Mouse (Mus musculus) testis, postnatal 10 days (tissue): ENCODE data around the gene Adig.

Experiments
- DNase-seq: peaks from one replicate; pipeline ENCODE4 v3.0.0; 2021; ENCODE audit warnings: low spot score

The Adig gene

DNA sequence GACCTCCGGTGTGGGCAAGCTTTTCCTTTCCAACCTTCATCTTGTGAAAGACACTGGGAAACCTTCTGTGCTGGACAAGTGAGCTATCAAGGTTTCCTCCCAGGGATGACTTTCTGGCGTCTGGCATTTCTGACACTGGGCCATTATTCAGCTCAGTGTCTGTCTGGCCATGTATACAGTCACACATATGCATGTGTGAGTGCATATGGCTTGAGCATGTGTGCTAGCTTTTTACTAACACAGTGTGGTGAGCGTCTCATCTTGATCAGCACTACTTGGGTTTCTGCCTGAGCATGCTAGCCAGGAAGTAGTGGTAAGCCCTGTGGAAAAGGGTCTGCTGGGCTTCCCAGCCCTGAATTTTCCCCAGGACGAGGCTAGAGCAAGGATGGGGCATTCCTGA lies 38.9 kb downstream of the Adig start:
- DNase-seq, result no peak

DNA sequence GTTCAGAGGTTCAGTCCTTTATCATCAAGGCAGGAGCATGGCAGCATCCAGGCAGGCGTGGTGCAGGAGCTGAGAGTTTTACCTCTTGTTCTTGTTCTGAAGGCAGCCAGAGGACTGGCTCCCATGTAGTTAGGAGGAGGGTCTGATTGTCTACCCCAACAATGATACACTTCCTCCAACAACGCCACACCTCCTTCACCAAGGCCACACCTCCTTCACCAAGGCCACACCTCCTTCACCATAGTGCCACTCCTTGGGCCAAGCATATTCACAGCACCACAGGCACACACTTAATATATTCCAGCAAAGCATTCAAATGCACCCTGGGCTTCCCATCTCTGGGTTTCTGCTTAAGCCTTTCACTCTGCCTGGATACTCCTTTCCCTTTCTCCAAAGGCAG lies 42.9 kb downstream of the Adig start:
- no peak for DNase-seq

DNA sequence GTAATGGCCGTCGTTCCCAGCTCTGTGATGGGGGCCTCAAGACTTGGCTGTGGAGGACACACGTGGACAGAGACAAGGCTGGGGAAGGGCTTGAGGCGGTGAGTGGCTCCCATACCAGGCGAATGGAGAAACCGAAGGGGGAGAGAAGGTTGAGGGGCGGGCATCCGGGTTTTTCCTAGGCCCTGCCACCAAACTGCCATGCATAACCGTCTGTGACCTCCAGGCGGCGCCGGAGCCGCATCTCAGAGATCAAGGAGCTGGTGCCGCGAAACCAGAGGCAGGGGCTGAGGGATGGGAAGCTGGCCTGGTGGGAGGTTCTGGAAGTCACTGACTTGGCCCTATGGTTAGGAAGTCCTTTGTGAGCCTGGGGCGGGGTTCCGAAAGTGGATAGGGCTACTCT lies 44.3 kb downstream of the Adig start:
- peak; percentile 83 for DNase-seq

DNA sequence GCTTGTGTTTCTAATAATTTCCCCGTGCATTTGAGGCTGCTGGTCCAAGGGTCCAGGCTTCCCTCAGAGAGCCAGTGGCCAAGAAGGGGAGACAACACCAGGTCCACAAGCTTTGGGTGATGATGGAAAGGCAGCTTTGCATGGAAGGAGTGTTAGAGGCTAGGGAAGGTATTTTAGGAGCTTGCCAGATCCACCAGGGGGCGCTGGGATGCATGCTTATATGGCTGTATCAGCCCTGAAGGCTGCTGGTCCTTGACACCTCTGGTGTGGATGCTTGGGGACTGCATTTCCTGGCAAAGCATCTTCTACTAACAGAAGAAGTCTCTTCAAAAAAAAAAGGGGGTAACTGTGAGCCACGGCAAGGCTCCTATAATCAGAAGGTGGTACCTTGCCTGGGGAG lies 47.7 kb downstream of the Adig start:
- DNase-seq, result peak; percentile 92

DNA sequence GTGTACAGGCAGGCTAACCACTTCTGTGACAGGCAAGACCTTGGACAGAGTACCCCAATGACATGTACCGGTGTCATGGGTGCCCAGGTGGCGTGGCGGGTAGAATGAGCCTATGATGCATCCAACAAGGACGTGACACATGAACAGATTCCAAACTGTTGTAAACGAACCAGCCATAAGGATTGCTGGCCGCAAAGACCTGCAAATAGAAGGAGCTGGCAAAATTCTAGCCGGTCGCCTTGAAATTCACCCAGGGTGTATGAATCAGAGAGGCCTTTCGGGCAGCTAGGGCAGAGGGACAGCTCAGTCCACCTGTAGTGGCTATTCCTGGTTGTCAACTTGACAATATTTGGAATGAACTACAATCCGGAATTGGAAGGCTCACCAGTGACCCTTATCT lies 52.0 kb downstream of the Adig start:
- DNase-seq, result no peak

DNA sequence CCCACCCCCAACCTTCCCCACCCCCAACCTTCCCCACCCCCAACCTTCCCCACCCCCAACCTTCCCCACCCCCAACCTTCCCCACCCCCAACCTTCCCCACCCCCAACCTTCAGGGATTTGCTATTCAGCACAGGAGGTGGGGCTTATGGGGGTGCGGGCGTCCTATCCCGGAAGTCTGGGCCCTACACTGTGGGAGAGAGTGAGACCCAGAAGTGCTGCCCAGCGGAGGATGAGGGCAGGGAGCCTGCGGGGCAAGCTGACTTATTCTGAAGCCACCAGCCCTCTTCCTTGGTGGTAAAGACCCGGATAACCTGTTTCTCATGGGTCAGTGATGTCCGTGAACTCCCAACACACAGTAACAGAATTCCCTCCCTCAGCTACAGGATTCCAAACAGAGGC lies 52.8 kb downstream of the Adig start:
- DNase-seq, result no peak

DNA sequence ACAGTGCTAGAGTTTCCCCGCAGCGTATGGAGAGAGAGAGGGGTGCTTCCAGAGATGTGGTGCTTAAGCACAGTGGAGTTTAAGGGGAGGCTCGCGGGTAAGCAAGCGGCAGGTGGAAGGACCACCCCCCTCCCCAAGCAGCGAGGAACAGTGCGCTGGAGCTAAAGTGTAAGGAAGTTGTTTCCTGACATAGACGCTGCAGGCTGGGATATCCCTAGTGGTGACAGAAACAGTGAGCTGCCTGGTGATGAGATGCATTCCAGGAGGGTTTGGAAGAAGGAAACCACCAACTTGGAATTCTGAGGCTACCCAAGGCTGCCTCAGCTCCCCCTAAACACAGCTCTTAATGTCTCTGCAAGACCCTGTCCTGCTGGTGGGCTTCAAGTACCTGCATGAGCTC lies 53.4 kb downstream of the Adig start:
- DNase-seq, result no peak

DNA sequence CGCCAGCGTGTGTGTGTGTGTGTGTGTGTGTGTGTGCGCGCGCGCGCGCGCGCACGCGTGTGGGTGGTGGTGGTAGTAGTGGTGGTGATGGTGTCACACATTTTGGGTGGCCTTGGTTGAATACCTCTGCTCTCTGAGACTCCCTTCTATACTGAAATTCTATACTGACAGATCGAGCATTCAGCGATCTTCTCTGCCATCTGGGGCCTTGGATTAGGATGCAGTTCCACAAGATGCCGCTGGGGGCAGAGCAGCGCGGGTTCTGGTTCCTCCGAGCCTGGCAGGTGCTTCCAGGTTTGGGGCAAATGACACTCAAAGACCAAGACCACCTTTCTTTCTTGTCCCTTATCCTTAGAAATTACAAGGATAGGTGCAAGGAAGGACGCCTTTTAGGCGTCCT lies 53.8 kb downstream of the Adig start:
- peak; percentile 83 for DNase-seq

DNA sequence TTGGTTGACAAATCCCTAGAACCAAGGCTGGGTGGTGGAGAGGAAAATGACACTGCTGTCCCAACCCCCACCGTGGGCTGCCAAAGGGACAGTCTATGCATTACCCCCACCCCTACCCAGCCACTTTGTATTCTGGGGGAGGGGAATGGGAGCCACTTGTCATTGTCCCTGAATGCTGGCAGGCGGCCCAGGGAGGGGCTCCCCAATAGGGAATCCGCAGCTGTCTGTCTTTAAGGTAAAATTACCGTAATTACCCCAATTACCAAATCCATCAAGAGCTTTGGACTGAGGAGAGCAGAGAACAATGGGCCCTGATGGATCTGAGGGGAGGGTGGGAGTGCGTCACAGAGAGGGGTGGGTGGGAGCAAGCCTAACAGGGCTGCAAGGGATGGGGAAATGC lies 54.3 kb downstream of the Adig start:
- DNase-seq, result no peak
